Mouse (Mus musculus) kidney, adult 2 months (tissue): ENCODE measurements around the gene Cd8b1. TPM values are rescaled to one million over a fixed set of nuclear protein-coding genes. Genes with fewer than 3 reads are reported as not detected.

Experiments
- DNase-seq: peaks from one replicate; pipeline ENCODE4 v3.0.0; 2021
- H3K27ac ChIP-seq: fragments of 200-500 bp; 2 replicates; pipeline ENCODE4 v1.5.1; 2012; ENCODE audit warnings: low read depth, low read length, control low read depth, inconsistent platforms; ENCODE audit not compliant: insufficient read depth
- H3K27me3 ChIP-seq: fragments of 200-500 bp; replicated peaks from 2 replicates; pipeline ENCODE4 v1.6.1; 2012; ENCODE audit warnings: mild to moderate bottlenecking, moderate library complexity, low read length, inconsistent platforms; ENCODE audit not compliant: control insufficient read depth, insufficient read depth
- H3K36me3 ChIP-seq: fragments of 200-500 bp; 2 replicates; pipeline ENCODE4 v1.6.1; 2012; ENCODE audit warnings: mild to moderate bottlenecking, moderate library complexity, low read length, inconsistent platforms; ENCODE audit not compliant: control insufficient read depth, insufficient read depth
- H3K4me1 ChIP-seq: fragments of 200-500 bp; 2 replicates; pipeline ENCODE4 v1.6.1; 2011; ENCODE audit warnings: low read length; ENCODE audit not compliant: control insufficient read depth, insufficient read depth
- H3K4me3 ChIP-seq: fragments of 200-500 bp; 2 replicates; pipeline ENCODE4 v1.5.1; 2011; ENCODE audit warnings: mild to moderate bottlenecking, low read depth, low read length, control low read depth; ENCODE audit not compliant: insufficient read depth
- CTCF ChIP-seq: fragments of 200-500 bp; conservative IDR thresholded peaks from 2 replicates; pipeline ENCODE4 v1.5.1; 2011; ENCODE audit warnings: low read depth, mild to moderate bottlenecking, control low read depth, low read length, moderate library complexity, mixed read lengths; ENCODE audit not compliant: insufficient read depth, insufficient read length
- POLR2A ChIP-seq: fragments of 200-500 bp; IDR thresholded peaks from one replicate; pipeline ENCODE4 v1.6.1; 2011; ENCODE audit warnings: low read depth, low read length, control low read depth
- WGBS: fragments of 180-500 bp; shearing (Covaris S2); methylation state at CpG from one replicate; pipeline ENCODE4 v1.1.7; 2018; 5-methylcytosine and 5-hydroxymethylcytosine counted together
- polyA plus RNA-seq: library from polyadenylated mRNA; depleted of rRNA; stranded (reverse); fragments of >200 nt; gene quantifications from 2 replicates; pipeline ENCODE4 v1.2.3, GENCODE M21; 2012

Cd8b1 gene
- polyA plus RNA-seq, 1 experiment: 5.7 TPM

GRCm38 (mm10) chr6:71332236-71332965 lies 9.8 kb downstream of the Cd8b1 start:
- Histone ChIP-seq H3K27me3 (no peaks in the 10 kb centered on the region), H3K36me3 (no peaks in the 10 kb centered on the region), H3K4me3 (no peak overlapping the region), H3K4me1 (no peaks in the 10 kb centered on the region), H3K27ac (no peak overlapping the region)
- no peak for TF ChIP-seq CTCF
- no peak for TF ChIP-seq POLR2A
- DNase-seq: no peak
- WGBS: 80% methylated on average over 11 of the region's 11 CpGs

- H3K4me1 ChIP-seq: no peaks in the 10 kb centered on the region
- H3K36me3 ChIP-seq: no peaks in the 10 kb centered on the region
- H3K27me3 ChIP-seq: no peaks in the 10 kb centered on the region
- DNase-seq: no peak
- H3K27ac ChIP-seq: no peak overlapping the region
- TF ChIP-seq POLR2A (no peak), CTCF (no peak)
- H3K4me3 ChIP-seq: no peak overlapping the region
- WGBS: 53% methylated on average over 3 of the region's 3 CpGs
Measured at GRCm38 (mm10) chr6:71333031-71333430, 10.4 kb downstream of the Cd8b1 start.

- Histone ChIP-seq H3K36me3 (no peaks in the 10 kb centered on the region), H3K4me3 (no peak overlapping the region), H3K27me3 (no peaks in the 10 kb centered on the region), H3K4me1 (no peaks in the 10 kb centered on the region), H3K27ac (no peak overlapping the region)
- DNase-seq: no peak
- 92% methylated on average over 11 of the region's 11 CpGs for WGBS
- no peak for TF ChIP-seq CTCF
- no peak for TF ChIP-seq POLR2A
Measured at GRCm38 (mm10) chr6:71333578-71334273, 11.1 kb downstream of the Cd8b1 start.

- TF ChIP-seq POLR2A (no peak), CTCF (no peak)
- Histone ChIP-seq H3K4me3 (no peak overlapping the region), H3K27me3 (no peaks in the 10 kb centered on the region), H3K36me3 (no peaks in the 10 kb centered on the region), H3K27ac (no peak overlapping the region), H3K4me1 (no peaks in the 10 kb centered on the region)
- no peak for DNase-seq
- WGBS: 93% methylated on average over 8 of the region's 8 CpGs
Measured at GRCm38 (mm10) chr6:71337666-71338065, 15.1 kb downstream of the Cd8b1 start.

- 75% methylated on average over 3 of the region's 3 CpGs for WGBS
- Histone ChIP-seq H3K27ac (no peak overlapping the region), H3K4me1 (no peaks in the 10 kb centered on the region), H3K4me3 (no peak overlapping the region), H3K36me3 (no peaks in the 10 kb centered on the region), H3K27me3 (no peaks in the 10 kb centered on the region)
- TF ChIP-seq POLR2A (no peak), CTCF (no peak)
- no peak for DNase-seq
Measured at GRCm38 (mm10) chr6:71338941-71339340, 16.4 kb downstream of the Cd8b1 start.

GRCm38 (mm10) chr6:71339351-71339750 lies 16.8 kb downstream of the Cd8b1 start:
- WGBS: 73% methylated on average over 4 of the region's 4 CpGs
- Histone ChIP-seq H3K27me3 (no peaks in the 10 kb centered on the region), H3K4me3 (no peak overlapping the region), H3K4me1 (no peaks in the 10 kb centered on the region), H3K27ac (no peak overlapping the region), H3K36me3 (no peaks in the 10 kb centered on the region)
- DNase-seq: no peak
- TF ChIP-seq CTCF (no peak), POLR2A (no peak)

GRCm38 (mm10) chr6:71341179-71341578 lies 18.6 kb downstream of the Cd8b1 start:
- TF ChIP-seq POLR2A: no peak
- no peak for TF ChIP-seq CTCF
- H3K4me1 ChIP-seq: no peaks in the 10 kb centered on the region
- no peaks in the 10 kb centered on the region for H3K36me3 ChIP-seq
- no peak overlapping the region for H3K4me3 ChIP-seq
- DNase-seq: no peak
- no peaks in the 10 kb centered on the region for H3K27me3 ChIP-seq
- 85% methylated on average over 9 of the region's 9 CpGs for WGBS
- H3K27ac ChIP-seq: no peak overlapping the region
